Mouse (Mus musculus): ENCODE results near the gene Suds3. TPM values are rescaled to one million over a fixed set of nuclear protein-coding genes. Genes with fewer than 3 reads are reported as not detected.

Suds3 gene
- polyA plus RNA-seq, 1 experiment from 2014 or later: 70.0 TPM

DNA sequence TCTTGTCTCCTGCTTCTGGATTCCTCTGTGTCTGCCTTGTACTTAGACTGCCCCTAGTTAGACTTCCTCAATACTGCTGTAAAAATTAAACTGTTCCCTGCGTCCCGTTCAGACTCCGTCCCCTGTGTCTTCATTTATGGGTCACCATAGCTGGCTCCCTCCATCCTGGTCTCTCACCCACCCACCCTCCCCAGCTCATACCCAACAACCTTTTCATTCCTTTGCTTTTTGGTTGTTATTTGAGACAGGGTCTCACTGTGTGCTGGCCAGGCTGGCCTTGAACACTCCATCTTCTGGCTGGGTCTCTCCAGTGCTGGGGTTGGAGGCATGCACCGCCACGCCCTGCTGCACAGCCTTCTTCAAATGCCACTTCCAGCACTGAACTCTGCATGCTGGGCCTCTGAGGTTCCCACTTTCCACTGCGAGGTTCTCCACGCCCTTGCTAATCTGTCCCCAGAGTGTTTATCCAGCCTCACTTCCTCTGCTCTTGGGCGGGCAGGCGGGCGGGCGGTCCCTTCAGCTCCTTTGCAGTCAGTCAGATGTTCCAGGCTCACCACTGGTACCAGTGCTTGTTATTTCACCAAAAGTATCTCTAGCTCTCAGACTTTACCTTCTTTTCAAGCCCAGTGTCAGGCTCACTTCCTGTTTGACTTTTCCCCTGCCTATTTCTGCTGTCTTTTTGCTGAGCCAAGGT is 22.5 kb upstream of the Suds3 start:
- peaks cover 8% of the 10 kb centered on the region for H3K4me1 ChIP-seq (ENCODE audit: control insufficient read depth, insufficient read depth, low read depth, low read length)
- no peak overlapping the region for H3K27ac ChIP-seq (ENCODE audit: low read depth, low read length)
- ATAC-seq: no peak
- WGBS: 84% methylated on average over 11 of the region's 11 CpGs
- no peaks in the 10 kb centered on the region for H3K36me3 ChIP-seq (ENCODE audit: control insufficient read depth, insufficient read depth, low read length)
- no peak overlapping the region for H3K9ac ChIP-seq (ENCODE audit: low read depth, low read length)
- no peaks in the 10 kb centered on the region for H3K27me3 ChIP-seq (replicated peaks; ENCODE audit: control insufficient read depth, insufficient read depth, low read length)
- H3K4me2 ChIP-seq (ENCODE audit: low read length): no peak overlapping the region
- no peak overlapping the region for H3K4me3 ChIP-seq (ENCODE audit: low read length)
- no peaks in the 10 kb centered on the region for H3K9me3 ChIP-seq (ENCODE audit: control insufficient read depth, low read length)

DNA sequence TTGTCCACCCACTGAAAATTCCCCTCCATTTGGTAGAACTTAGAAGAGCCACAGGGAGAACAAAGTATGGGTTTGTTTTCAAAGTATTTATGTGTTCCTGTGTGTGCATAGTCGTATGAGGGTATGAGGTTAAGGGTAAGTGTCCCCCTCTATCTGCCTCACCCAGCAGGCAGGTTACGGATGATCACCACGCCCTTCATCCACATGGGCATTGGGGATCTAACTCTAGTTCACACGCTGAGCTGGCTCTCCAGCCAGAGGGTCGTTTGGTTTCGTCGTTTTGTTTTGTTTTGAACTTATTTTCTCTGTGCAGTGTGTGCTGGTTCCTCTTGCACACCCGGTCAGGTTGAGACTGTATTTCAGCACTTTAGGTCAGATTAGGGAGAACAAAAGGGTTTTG is 21.7 kb upstream of the Suds3 start:
- WGBS: 76% methylated on average over 8 of the region's 8 CpGs
- no peaks in the 10 kb centered on the region for H3K9me3 ChIP-seq (ENCODE audit: control insufficient read depth, low read length)
- no peak overlapping the region for H3K27ac ChIP-seq (ENCODE audit: low read depth, low read length)
- no peak overlapping the region for H3K4me2 ChIP-seq (ENCODE audit: low read length)
- H3K9ac ChIP-seq (ENCODE audit: low read depth, low read length): no peak overlapping the region
- H3K27me3 ChIP-seq (replicated peaks; ENCODE audit: control insufficient read depth, insufficient read depth, low read length): no peaks in the 10 kb centered on the region
- no peak for ATAC-seq
- H3K36me3 ChIP-seq (ENCODE audit: control insufficient read depth, insufficient read depth, low read length): no peaks in the 10 kb centered on the region
- peaks cover 8% of the 10 kb centered on the region for H3K4me1 ChIP-seq (ENCODE audit: control insufficient read depth, insufficient read depth, low read depth, low read length)
- no peak overlapping the region for H3K4me3 ChIP-seq (ENCODE audit: low read length)

DNA sequence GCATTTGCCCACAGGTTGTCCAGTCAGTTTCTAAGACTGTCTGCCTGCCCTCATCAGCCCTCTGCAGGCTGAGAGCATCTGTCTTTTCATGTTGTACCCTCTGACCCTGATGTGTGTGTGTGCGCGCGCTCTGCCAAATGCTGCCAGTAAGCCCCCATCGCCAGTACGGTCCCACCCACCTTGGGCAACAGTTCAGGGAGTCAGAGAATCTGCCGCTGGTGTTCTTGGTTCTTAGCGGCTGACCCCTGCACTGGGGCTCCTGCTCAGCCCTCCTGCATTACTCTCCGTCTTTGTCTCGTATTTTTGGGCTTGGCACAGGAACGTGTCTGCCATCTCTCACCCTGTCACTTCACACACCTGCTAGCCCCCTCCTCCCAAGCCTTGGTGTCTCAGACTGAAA is 21.1 kb upstream of the Suds3 start:
- Histone ChIP-seq H3K9ac (ENCODE audit: low read depth, low read length) (no peak overlapping the region), H3K9me3 (ENCODE audit: control insufficient read depth, low read length) (no peaks in the 10 kb centered on the region), H3K36me3 (ENCODE audit: control insufficient read depth, insufficient read depth, low read length) (no peaks in the 10 kb centered on the region), H3K4me1 (ENCODE audit: control insufficient read depth, insufficient read depth, low read depth, low read length) (peaks cover 8% of the 10 kb centered on the region), H3K27ac (ENCODE audit: low read depth, low read length) (no peak overlapping the region), H3K4me2 (ENCODE audit: low read length) (no peak overlapping the region), H3K27me3 (replicated peaks; ENCODE audit: control insufficient read depth, insufficient read depth, low read length) (no peaks in the 10 kb centered on the region), H3K4me3 (ENCODE audit: low read length) (no peak overlapping the region)
- ATAC-seq: no peak
- 58% methylated on average over 10 of the region's 10 CpGs for WGBS

DNA sequence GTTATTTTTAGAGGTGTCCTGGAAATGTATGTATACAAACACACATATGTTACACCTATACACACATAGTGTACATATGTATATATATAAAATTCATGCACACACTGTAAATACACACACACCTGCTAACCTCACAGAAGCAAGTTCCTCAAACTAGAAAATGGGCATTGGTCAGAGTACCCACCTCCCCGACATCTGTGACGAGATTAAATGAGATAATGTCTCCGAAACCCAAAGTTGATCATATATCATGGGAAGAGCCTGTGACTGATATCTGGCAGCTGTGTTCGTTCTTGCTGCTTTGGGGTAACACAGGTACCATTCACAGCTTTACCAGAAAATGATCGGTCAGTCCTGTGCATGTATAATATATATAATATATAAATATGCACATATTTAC is 20.7 kb upstream of the Suds3 start:
- no peak for ATAC-seq
- Histone ChIP-seq H3K4me3 (ENCODE audit: low read length) (no peak overlapping the region), H3K27me3 (replicated peaks; ENCODE audit: control insufficient read depth, insufficient read depth, low read length) (no peaks in the 10 kb centered on the region), H3K4me1 (ENCODE audit: control insufficient read depth, insufficient read depth, low read depth, low read length) (peaks cover 8% of the 10 kb centered on the region), H3K4me2 (ENCODE audit: low read length) (no peak overlapping the region), H3K36me3 (ENCODE audit: control insufficient read depth, insufficient read depth, low read length) (no peaks in the 10 kb centered on the region), H3K9ac (ENCODE audit: low read depth, low read length) (no peak overlapping the region), H3K9me3 (ENCODE audit: control insufficient read depth, low read length) (no peaks in the 10 kb centered on the region), H3K27ac (ENCODE audit: low read depth, low read length) (no peak overlapping the region)
- WGBS: 91% methylated on average over 5 of the region's 5 CpGs

DNA sequence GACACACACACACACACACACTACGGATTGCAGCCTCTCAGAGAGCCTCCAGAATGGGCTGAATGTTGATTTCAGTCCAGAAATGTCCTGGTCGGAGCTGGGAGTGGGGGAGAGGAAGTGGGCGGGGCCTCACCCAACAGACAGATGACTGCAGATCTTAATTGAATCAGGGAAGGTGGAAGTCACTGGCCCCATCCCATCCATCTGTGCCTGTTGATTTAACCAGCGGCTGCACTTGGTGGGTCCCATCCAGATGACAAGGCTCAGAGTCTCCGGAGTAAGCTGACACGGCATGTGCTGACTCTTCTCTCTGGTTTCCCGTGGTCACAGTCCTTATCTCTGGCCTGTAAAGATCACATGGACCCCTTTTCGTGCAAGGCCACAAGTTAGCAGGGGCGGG is 20.0 kb upstream of the Suds3 start:
- no peaks in the 10 kb centered on the region for H3K36me3 ChIP-seq (ENCODE audit: control insufficient read depth, insufficient read depth, low read length)

DNA sequence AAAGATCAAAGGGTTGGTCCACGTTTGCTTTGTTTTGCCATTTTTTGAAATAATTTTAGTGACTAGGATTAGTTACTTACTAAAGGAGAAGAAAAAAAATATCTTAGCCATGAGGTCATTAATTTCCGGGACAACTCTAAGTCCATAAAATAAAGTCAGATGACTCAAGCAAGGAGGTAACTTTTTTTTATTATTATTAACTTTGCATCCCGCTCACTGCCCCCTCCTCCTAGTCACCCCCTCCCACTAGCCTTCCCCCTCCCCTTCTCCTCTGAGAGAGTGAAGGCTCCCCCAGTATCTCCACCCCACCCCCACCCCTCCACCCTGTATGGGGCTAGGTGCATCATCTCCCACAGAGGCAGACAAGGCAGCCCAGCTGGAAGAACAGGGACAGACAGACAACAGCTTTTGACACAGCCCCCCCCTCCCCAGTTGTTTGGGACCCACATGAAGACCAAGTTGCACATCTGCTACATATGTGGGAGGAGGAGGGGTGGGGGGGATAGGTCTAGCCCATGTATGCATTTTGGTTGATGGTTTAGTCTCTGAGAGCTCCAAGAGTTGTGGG is 19.1 kb upstream of the Suds3 start:
- no peak overlapping the region for H3K27ac ChIP-seq (ENCODE audit: low read depth, low read length)
- H3K9me3 ChIP-seq (ENCODE audit: control insufficient read depth, low read length): no peaks in the 10 kb centered on the region
- WGBS: 81% methylated on average over 3 of the region's 3 CpGs
- peaks cover 8% of the 10 kb centered on the region for H3K4me1 ChIP-seq (ENCODE audit: control insufficient read depth, insufficient read depth, low read depth, low read length)
- no peak overlapping the region for H3K4me3 ChIP-seq (ENCODE audit: low read length)
- ATAC-seq: no peak
- no peak overlapping the region for H3K9ac ChIP-seq (ENCODE audit: low read depth, low read length)
- H3K27me3 ChIP-seq (replicated peaks; ENCODE audit: control insufficient read depth, insufficient read depth, low read length): no peaks in the 10 kb centered on the region
- no peak overlapping the region for H3K4me2 ChIP-seq (ENCODE audit: low read length)
- no peaks in the 10 kb centered on the region for H3K36me3 ChIP-seq (ENCODE audit: control insufficient read depth, insufficient read depth, low read length)

More for the DNA sequence above, 20.0 kb upstream of the Suds3 start:
- Histone ChIP-seq H3K4me3 (ENCODE audit: low read length) (no peak overlapping the region), H3K4me1 (ENCODE audit: control insufficient read depth, insufficient read depth, low read depth, low read length) (peaks cover 8% of the 10 kb centered on the region), H3K27ac (ENCODE audit: low read depth, low read length) (no peak overlapping the region), H3K9ac (ENCODE audit: low read depth, low read length) (no peak overlapping the region), H3K27me3 (replicated peaks; ENCODE audit: control insufficient read depth, insufficient read depth, low read length) (no peaks in the 10 kb centered on the region), H3K9me3 (ENCODE audit: control insufficient read depth, low read length) (no peaks in the 10 kb centered on the region), H3K4me2 (ENCODE audit: low read length) (no peak overlapping the region)
- no peak for ATAC-seq
- WGBS: 35% methylated on average over 9 of the region's 9 CpGs

DNA sequence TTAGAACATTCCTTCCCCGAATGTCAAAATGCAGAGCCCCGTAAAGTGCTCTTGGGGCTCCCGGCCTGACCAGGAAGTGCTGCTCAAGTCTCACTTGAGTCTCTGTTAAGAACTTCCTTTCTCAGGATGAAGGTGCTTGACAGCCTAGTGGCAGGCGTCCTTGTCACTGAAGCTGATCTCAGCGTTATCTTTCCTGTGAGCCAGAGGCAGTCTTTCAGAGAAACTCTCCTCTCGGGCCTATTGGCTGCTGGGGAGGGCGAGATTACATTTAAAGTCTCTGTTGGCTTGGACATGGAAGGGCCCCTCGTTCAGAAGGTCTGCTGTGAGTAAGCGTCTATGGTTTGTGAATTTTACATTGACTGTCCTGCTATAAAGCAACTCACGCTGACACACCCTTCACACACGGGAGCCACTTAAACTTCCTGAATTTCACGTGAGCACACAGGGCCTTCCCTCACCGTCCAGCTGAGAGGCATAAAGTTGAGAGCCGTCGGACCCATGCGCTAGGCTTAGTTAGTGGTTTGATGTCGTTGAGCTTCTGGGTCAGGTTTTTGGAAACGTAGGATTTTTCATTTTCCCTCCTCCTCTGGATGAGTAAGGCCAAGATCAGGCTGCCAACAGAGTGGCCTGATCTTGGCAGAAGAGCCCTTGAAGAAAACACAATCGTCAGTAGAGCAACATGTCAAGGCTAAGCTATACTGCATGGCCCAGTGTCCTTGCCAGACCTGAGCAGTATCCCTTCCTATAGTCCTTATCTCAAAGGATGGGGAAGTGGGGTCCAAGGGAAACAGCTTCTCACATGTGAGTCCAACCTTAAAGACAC is 18.4 kb upstream of the Suds3 start:
- Histone ChIP-seq H3K9me3 (ENCODE audit: control insufficient read depth, low read length) (no peaks in the 10 kb centered on the region), H3K36me3 (ENCODE audit: control insufficient read depth, insufficient read depth, low read length) (no peaks in the 10 kb centered on the region), H3K27ac (ENCODE audit: low read depth, low read length) (no peak overlapping the region), H3K9ac (ENCODE audit: low read depth, low read length) (no peak overlapping the region), H3K4me2 (ENCODE audit: low read length) (no peak overlapping the region), H3K27me3 (replicated peaks; ENCODE audit: control insufficient read depth, insufficient read depth, low read length) (no peaks in the 10 kb centered on the region), H3K4me3 (ENCODE audit: low read length) (no peak overlapping the region), H3K4me1 (ENCODE audit: control insufficient read depth, insufficient read depth, low read depth, low read length) (peaks cover 8% of the 10 kb centered on the region)
- 80% methylated on average over 19 of the region's 19 CpGs for WGBS
- ATAC-seq: no peak

DNA sequence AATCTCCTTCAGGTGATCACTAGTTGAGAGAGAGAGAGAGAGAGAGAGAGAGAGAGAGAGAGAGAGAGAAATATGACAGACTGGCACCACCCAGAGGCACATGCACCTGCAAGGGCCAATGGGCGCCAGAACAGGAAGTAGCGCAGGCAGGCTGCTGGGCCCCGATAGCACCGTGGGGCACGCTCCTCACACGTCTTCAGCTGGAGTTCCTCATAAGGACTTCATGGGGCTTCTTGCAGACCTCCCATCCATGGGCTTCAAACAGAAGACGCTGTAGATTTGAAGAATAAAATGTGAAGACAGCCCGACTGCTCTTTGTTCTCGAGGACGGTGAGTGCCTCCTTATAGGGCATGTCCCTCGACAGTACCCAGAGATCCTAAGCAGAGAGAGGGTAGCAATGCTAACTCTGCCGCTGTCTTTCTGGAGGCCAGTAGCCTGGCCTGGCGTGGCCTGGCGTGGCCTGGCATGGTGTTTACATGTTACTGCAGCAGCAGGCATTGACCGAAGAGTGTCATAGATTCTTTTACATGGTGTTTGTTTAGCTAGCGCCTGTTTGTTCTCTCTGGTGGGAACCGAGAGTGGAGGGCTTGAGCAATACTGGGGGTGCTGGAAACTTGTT is 17.6 kb upstream of the Suds3 start:
- Histone ChIP-seq H3K4me3 (ENCODE audit: low read length) (no peak overlapping the region), H3K9ac (ENCODE audit: low read depth, low read length) (no peak overlapping the region), H3K9me3 (ENCODE audit: control insufficient read depth, low read length) (no peaks in the 10 kb centered on the region), H3K27ac (ENCODE audit: low read depth, low read length) (no peak overlapping the region), H3K4me2 (ENCODE audit: low read length) (no peak overlapping the region), H3K36me3 (ENCODE audit: control insufficient read depth, insufficient read depth, low read length) (no peaks in the 10 kb centered on the region), H3K27me3 (replicated peaks; ENCODE audit: control insufficient read depth, insufficient read depth, low read length) (no peaks in the 10 kb centered on the region), H3K4me1 (ENCODE audit: control insufficient read depth, insufficient read depth, low read depth, low read length) (peaks cover 8% of the 10 kb centered on the region)
- no peak for ATAC-seq
- 84% methylated on average over 17 of the region's 17 CpGs for WGBS

DNA sequence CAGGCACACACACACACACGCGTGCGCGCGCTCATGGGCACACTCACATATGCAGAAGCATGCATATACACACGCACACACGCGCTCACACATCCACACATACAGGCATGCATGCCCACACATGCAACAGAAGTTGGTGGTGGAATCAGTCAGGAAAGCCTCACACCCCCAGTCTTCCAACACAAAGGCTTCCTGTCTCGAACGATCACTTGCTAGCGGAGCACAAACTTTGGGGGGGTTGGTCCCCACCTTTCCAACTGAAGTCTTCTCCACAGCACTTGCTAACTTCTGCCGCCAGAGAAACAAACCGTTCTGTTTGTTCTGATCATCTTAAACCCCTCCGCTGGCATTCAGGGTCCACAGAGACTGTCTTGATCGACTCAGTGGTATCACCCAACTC is 14.8 kb upstream of the Suds3 start:
- H3K27me3 ChIP-seq (replicated peaks; ENCODE audit: control insufficient read depth, insufficient read depth, low read length): no peaks in the 10 kb centered on the region
- 95% methylated on average over 15 of the region's 15 CpGs for WGBS
- H3K4me3 ChIP-seq (ENCODE audit: low read length): no peak overlapping the region
- peaks cover 5% of the 10 kb centered on the region for H3K4me1 ChIP-seq (ENCODE audit: control insufficient read depth, insufficient read depth, low read depth, low read length)
- H3K4me2 ChIP-seq (ENCODE audit: low read length): no peak overlapping the region
- no peak for ATAC-seq
- H3K27ac ChIP-seq (ENCODE audit: low read depth, low read length): no peak overlapping the region
- no peak overlapping the region for H3K9ac ChIP-seq (ENCODE audit: low read depth, low read length)
- H3K36me3 ChIP-seq (ENCODE audit: control insufficient read depth, insufficient read depth, low read length): no peaks in the 10 kb centered on the region
- H3K9me3 ChIP-seq (ENCODE audit: control insufficient read depth, low read length): no peaks in the 10 kb centered on the region
